Mouse (Mus musculus): Measurements from ENCODE around the gene Usp49.

- TF ChIP-seq POLR2A (IDR thresholded peaks at IDR 0.05; ENCODE audit: low read depth, low read length) (no peak), CTCF (IDR thresholded peaks at IDR 0.05; ENCODE audit: borderline replicate concordance, insufficient read depth, low read length) (no peak)
Measured at GRCm38 (mm10) chr17:47609182-47609581, 21.3 kb upstream of the Usp49 start.

Data from embryonic fibroblast, embryonic 13.5 days (primary cell).